8 mouse cellular contexts compared by ENCODE assay signal in genomic region chr16:90040771-90041364, GRCm38 (mm10).
DNase-seq lines count a peak whose midpoint lies in the region.

No protein-coding gene starts in this region.

- DNase-seq in kidney, postnatal 4 days, result peak; percentile 48 to 56
- DNase-seq in kidney, postnatal 36 days, result no peak
- DNase-seq in brain, adult 2 months (ENCODE audit: low read depth, low spot score), result peak; percentile 89
- DNase-seq in layer of hippocampus, adult 18-20 months (ENCODE audit: low spot score in 2 of 2), result peak; percentile 78 to 81
- DNase-seq in right cerebral cortex, postnatal 14 days, result peak; percentile 50
- DNase-seq in cerebellum, adult 9-11 months, result no peak
- DNase-seq in cerebellum, postnatal 4 days (ENCODE audit: low spot score in 2 of 2), result no peak
- no peak for DNase-seq in gastrocnemius, postnatal 25 days

Comparison
In these comparisons a context has a peak if more than half of its experiments do, and no peak if none do; other contexts are left out.
1. DNase-seq: peak in kidney, postnatal 4 days (2 of 2), brain, adult 2 months (single experiment), layer of hippocampus, adult 18-20 months (2 of 2) and right cerebral cortex, postnatal 14 days (single experiment); none in kidney, postnatal 36 days (0 of 2), cerebellum, adult 9-11 months (single experiment), cerebellum, postnatal 4 days (0 of 2) and gastrocnemius, postnatal 25 days (single experiment).